Mouse (Mus musculus) erythroid progenitor cell, adult 5-6 weeks (primary cell): ENCODE measurements around the gene Ccn6. TPM values are rescaled to one million over a fixed set of nuclear protein-coding genes. Genes with fewer than 3 reads are reported as not detected.

ENCODE experiments used
- total RNA-seq, 2 experiments: library from RNA; stranded (forward) in 1 of 2; stranded (reverse) in 1 of 2; fragments of 150-400 nt in 1 of 2; fragments of 186-747, 209-891 nt in 1 of 2; gene quantifications; 2 replicates each; pipeline versions ENCODE4 v1.2.3 to v1.2.4; 2015 to 2017; ENCODE audit warnings: low replicate concordance in 2 of 2

The Ccn6 gene
- total RNA-seq, 2 experiments from 2014 or later, result not detected

Other genes starting within 250 kb of the Ccn6 start
- gene Lama4, start 198.3 kb downstream of the Ccn6 start, total RNA-seq (2015; ENCODE audit: low replicate concordance), result 7.1 TPM in 1 of 2 replicates, not detected in the other
- 0.13 TPM in 1 of 2 replicates, not detected in the other for gene Lama4, start 198.3 kb downstream of the Ccn6 start, total RNA-seq (2017; ENCODE audit: low replicate concordance)
- not detected in 2 replicates for gene Fam229b, start 29.9 kb downstream of the Ccn6 start, total RNA-seq (2015; ENCODE audit: low replicate concordance)
- not detected in 2 replicates for gene Fam229b, start 29.9 kb downstream of the Ccn6 start, total RNA-seq (2017; ENCODE audit: low replicate concordance)
- 13.3 and 15.1 TPM in 2 replicates for gene Tube1, start 29.8 kb downstream of the Ccn6 start, total RNA-seq (2015; ENCODE audit: low replicate concordance)
- gene Tube1, start 29.8 kb downstream of the Ccn6 start, total RNA-seq (2017; ENCODE audit: low replicate concordance), result 8.7 and 9.2 TPM in 2 replicates
- 6.1 and 6.3 TPM in 2 replicates for gene Fyn, start 205.1 kb upstream of the Ccn6 start, total RNA-seq (2015; ENCODE audit: low replicate concordance)
- gene Fyn, start 205.1 kb upstream of the Ccn6 start, total RNA-seq (2017; ENCODE audit: low replicate concordance), result 1.4 and 8.5 TPM in 2 replicates